Mouse (Mus musculus) layer of hippocampus, adult 18-20 months (tissue): ENCODE measurements around the gene Tox3. TPM values are rescaled to one million over a fixed set of nuclear protein-coding genes. Genes with fewer than 3 reads are reported as not detected.

ENCODE experiments used
- DNase-seq, 2 experiments: peaks; one replicate each; pipeline ENCODE4 v3.0.0; 2022; ENCODE audit warnings: low spot score in 2 of 2
- total RNA-seq, 2 experiments: library from RNA; stranded (reverse); gene quantifications; 2 replicates each; pipeline ENCODE4 v1.2.3; 2021

The Tox3 gene
- total RNA-seq, 2 experiments from 2014 or later: 12.8 to 14.9 TPM

DNA sequence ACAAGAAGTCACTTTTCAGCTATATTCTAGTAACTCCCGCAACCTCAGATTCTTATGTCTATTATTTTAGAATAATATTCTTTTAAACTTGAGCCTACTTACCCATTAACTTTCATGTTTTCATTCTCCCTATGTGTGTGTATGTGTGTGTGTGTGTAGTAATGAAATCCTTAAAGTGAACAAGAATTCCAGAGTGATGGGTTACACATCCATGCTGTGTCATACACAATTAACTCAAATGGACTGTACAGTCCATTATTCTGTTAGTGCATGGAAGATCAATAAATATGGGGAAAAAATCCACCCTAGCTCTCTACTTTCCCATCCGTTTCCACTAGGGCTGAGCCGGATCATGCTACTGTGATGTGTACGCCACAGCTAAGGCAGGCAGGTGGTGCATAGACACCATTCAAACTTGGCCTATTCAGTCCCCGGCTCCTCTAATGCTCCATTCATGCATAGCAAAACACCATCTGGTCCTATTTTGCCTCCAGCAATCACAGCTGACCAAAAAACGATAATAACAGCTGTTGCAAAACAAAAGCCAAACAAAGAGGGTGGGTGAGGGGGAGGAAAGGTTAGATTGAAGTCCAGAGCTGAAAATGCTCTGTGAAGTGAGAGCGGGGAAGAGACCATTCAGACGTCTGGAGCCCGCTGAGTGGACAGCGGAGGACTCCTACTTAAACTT is 103.5 kb downstream of the Tox3 start:
- peak; percentile 13 to 47 for DNase-seq

DNA sequence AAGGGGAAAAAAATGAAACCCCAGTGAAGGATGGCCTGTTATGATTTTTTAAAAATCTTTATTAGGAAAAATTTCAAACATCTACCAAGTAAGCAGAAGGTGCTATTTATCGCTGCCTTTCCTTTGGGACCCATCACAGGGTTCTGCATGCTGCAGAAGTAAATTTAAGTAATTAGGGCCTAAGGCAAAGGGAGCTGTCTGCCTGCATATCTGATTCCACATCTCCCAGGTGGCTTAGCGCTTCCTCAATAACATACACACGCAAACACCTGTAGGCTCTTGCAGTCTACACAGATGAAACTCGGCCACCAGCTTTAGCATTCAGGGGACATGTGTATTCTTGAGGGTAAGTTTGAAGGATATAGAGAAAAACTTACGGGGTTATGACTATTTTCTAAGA is 104.2 kb downstream of the Tox3 start:
- DNase-seq: no peak

DNA sequence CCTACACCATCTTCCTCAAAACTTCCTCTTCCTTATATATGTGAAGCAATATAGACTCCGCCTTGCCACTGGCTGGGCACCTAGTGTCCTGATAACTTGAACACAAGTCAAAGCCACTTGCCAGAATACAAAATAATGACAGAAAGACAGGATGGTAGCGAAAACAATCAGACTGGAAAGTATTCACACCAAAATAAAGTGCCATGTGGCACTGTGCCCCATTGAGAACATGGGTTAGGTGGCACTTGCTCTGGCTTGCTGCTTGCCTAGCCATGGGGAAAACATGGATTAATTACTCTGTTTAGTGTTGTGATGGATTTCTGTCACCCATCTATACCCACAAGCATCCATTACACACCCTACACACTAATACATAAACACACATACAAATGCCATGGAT is 105.8 kb downstream of the Tox3 start:
- no peak for DNase-seq

DNA sequence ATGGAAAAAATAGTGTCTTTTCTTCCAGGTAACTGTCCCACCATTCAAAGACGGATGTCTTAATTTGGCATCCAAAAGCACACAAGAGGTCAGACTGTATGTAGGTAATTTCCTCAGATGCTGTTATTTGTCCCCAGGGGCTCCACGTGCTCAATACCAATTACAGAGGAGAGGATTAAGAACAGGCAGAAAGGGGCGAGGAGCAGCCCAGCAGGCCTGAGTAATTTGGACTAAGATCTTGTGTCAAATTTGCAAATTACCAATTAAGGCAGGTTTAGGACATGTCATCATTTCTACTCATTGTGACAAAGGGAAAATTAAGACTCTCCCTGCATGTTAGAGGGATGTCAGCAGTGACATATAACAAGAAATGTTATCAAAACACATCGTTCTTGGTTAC is 106.7 kb downstream of the Tox3 start:
- DNase-seq: no peak

DNA sequence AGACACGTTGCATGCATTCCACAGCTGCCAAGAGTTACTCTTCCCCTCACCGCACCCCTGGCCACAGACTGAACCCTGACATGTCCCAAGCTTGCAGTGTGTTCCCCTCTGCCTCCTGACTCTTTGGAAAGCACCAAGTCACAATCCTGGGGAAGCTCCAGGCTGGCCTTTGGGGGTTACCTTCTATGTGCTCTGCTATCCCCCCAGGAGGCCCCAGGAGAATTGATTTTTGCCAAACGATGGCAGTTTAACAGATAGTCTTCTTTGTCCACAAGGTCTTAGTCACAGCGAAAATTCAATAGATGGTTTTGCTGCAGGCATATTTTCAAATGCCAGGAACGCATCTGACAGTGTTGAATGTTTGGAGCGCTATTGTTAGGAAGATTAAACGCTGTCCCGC is 115.6 kb downstream of the Tox3 start:
- DNase-seq: no peak

DNA sequence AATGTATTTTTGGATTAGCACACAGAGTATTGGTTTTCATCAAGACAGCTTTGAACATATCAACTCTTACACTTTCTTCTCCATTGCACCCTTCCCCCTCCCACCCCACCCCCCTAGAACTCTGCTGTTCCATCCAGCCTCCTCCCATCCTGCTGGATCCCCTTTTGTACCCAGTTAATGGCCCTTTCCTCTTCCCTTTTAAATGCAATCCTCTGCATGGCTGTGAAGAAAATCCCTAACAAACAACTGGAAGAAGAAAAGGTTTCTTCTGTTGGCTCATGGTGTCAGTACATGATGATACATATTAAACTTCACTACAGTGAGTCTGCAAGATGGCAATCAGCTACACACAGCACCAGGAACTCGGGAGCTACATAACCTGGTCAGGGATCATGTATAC is 124.0 kb downstream of the Tox3 start:
- no peak for DNase-seq

DNA sequence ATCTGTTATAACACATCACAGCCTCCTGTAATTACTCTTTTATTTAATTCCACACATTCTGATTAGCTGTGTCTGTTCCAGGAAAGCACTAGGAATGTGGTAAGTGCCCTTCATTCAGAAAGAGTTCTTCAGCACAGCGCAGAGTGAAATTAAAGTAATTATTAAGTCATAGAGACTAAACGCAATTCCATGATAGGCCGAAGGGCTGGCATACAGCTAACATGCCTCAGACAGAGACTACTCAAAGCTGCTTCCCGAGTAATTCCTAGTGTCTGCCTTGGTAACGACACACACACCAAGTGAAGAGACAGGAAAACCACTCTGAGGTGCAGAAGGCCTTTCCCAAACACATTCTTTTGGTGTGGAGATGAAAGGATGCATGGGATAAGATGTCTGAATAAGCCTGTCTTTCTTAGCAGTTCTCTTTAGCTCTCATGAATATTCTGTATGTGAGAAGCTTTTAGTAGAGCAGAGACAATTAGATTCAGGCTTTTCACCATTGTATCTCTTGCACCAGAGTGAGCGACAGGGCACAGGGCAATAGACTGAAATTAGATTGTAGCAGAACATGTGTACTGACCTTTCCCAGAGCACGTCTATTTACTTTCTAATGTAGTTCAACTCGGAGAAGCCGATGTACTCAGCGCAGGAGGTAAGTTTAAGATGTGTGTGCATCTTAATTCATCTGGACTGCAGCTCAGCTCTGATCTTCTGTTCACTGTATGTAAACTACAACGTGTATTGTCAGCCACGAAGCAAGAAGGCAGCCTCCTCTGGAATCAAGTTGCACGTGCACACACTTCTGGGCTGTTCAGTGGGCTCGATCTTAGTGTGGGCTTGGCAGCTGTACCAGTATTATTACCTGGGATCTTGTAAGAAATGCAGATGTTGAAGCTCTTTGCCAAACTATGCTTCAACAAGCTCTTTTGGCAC is 138.8 kb downstream of the Tox3 start:
- no peak for DNase-seq
